Mouse (Mus musculus) heart, postnatal 0 days (tissue): ENCODE measurements around the gene Epha6.

Source experiments
- CTCF ChIP-seq: IDR thresholded peaks from 2 replicates; pipeline ENCODE4 v1.5.1; 2016; ENCODE audit warnings: antibody characterized with exemption, control low read depth, low read depth
- EP300 ChIP-seq: IDR thresholded peaks from 2 replicates; pipeline ENCODE4 v1.6.1; 2016; ENCODE audit warnings: antibody characterized with exemption, low read depth

DNA sequence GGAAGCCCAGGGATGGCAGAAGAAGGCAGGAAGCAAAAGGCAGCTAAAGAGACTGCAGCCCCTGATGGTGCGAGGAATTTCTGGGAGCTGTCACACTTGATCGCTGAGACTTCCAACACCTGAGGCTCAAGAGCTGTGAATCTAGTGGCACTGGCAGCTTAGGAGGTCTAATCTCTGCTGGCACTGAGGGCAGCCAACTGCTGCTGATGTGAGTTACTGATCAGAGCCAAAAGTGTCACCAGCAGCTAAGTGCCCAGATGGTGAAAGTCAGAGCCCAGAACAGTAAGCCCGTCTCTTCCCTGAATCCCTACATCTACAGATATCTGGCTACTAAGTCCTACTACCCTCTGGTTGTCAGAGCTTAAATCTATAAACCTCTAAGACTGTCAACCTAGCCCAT lies 518.4 kb downstream of the Epha6 start:
- no peak for TF ChIP-seq CTCF
- TF ChIP-seq EP300 = no peak
